Mouse (Mus musculus) neural tube, embryonic 11.5 days (tissue): ENCODE results near the gene Nlgn1. TPM values are rescaled to one million over a fixed set of nuclear protein-coding genes. Genes with fewer than 3 reads are reported as not detected.
"Not testable (repeated sequence)": the region's sequence is repeated elsewhere in the genome, so short reads cannot be mapped to it uniquely, and the experiment has no call there.

Experiments used
- ATAC-seq: fragments of 200-750 bp; cut with Nextera tagmentation; 2 replicates; pipeline ENCODE4 v1.8.0; 2017; ENCODE audit warnings: moderate number of reproducible peaks, mild to moderate bottlenecking, moderate TSS enrichment, moderate library complexity; ENCODE audit not compliant: insufficient read depth, low FRiP score, low TSS enrichment
- DNase-seq: peaks from one replicate; pipeline ENCODE4 v3.0.0-alpha.2; 2015; ENCODE audit warnings: low spot score
- H3K27ac ChIP-seq: fragments of 300-500 bp; sonication (generic); 2 replicates; pipeline ENCODE4 v1.5.1; 2014; ENCODE audit warnings: low read depth, mild to moderate bottlenecking, low read length
- H3K27me3 ChIP-seq: fragments of 300-500 bp; sonication (generic); 2 replicates; pipeline ENCODE4 v1.6.1; 2014; ENCODE audit warnings: mild to moderate bottlenecking, low read length, mixed read lengths; ENCODE audit not compliant: control insufficient read depth, insufficient read depth
- H3K36me3 ChIP-seq: fragments of 300-500 bp; sonication (generic); 2 replicates; pipeline ENCODE4 v1.6.1; 2014; ENCODE audit warnings: mild to moderate bottlenecking, low read length, moderate library complexity, mixed read lengths; ENCODE audit not compliant: control insufficient read depth, insufficient read depth
- H3K4me1 ChIP-seq: fragments of 300-500 bp; sonication (generic); 2 replicates; pipeline ENCODE4 v1.6.1; 2014; ENCODE audit warnings: low read length, mixed read lengths; ENCODE audit not compliant: control insufficient read depth, insufficient read depth
- H3K4me2 ChIP-seq: fragments of 300-500 bp; sonication (generic); 2 replicates; pipeline ENCODE4 v1.6.1; 2014; ENCODE audit warnings: low read depth, mild to moderate bottlenecking, moderate library complexity
- H3K4me3 ChIP-seq: fragments of 300-500 bp; sonication (generic); 2 replicates; pipeline ENCODE4 v1.5.1; 2014; ENCODE audit warnings: low read depth, low read length
- H3K9ac ChIP-seq: fragments of 300-500 bp; sonication (generic); 2 replicates; pipeline ENCODE4 v1.6.1; 2014; ENCODE audit warnings: mild to moderate bottlenecking, low read length
- H3K9me3 ChIP-seq: fragments of 300-500 bp; sonication (generic); 2 replicates; pipeline ENCODE4 v1.6.1; 2016; ENCODE audit warnings: low read length; ENCODE audit not compliant: control insufficient read depth
- WGBS: fragments of 180-500 bp; shearing (Covaris S2); extraction: QIAGEN DNeasy Blood & Tissue Kit; methylation state at CpG from one replicate; pipeline ENCODE4 v1.1.7; 2014; 5-methylcytosine and 5-hydroxymethylcytosine counted together
- polyA plus RNA-seq: library from polyadenylated mRNA; unstranded; fragments of >200 nt; fragmentation: Nextera tagmentation; extraction: Ambion mirVana; gene quantifications from 2 replicates; pipeline ENCODE4 v1.2.1, GENCODE M21; 2014

Gene Nlgn1
- polyA plus RNA-seq, 1 experiment from 2014 or later: 5.1 TPM

GRCm38 (mm10) chr3:25524236-25524635, 808.0 kb downstream of the Nlgn1 start:
- H3K4me3 ChIP-seq, ATAC-seq, DNase-seq, H3K9ac ChIP-seq, H3K4me1 ChIP-seq, H3K36me3 ChIP-seq, H3K4me2 ChIP-seq, H3K27ac ChIP-seq, H3K9me3 ChIP-seq, H3K27me3 ChIP-seq: not testable (repeated sequence)
- WGBS: 78% methylated on average over 1 of the region's 3 CpGs

- DNase-seq (no peak), ATAC-seq (no peak)
- no peak overlapping the region for H3K4me2 ChIP-seq
- no peaks in the 10 kb centered on the region for H3K27me3 ChIP-seq
- H3K9ac ChIP-seq: no peak overlapping the region
- no peak overlapping the region for H3K27ac ChIP-seq
- no peaks in the 10 kb centered on the region for H3K36me3 ChIP-seq
- no peaks in the 10 kb centered on the region for H3K4me1 ChIP-seq
- no peak overlapping the region for H3K4me3 ChIP-seq
- H3K9me3 ChIP-seq: no peaks in the 10 kb centered on the region
- 83% methylated on average over 2 of the region's 2 CpGs for WGBS
These were observed 869.2 kb downstream of the Nlgn1 start for GRCm38 (mm10) chr3:25463051-25463450.

GRCm38 (mm10) chr3:25456250-25456860, 875.9 kb downstream of the Nlgn1 start:
- ATAC-seq: peak; percentile 27; the same call in 1 of the 2 replicates
- 60% methylated on average over 8 of the region's 8 CpGs for whole genome bisulfite sequencing

GRCm38 (mm10) chr3:25452314-25452713, 879.9 kb downstream of the Nlgn1 start:
- DNase-seq (no peak), ATAC-seq (no peak)
- Histone ChIP-seq H3K9me3 (no peaks in the 10 kb centered on the region), H3K9ac (no peak overlapping the region), H3K36me3 (no peaks in the 10 kb centered on the region), H3K27ac (no peak overlapping the region), H3K4me1 (no peaks in the 10 kb centered on the region), H3K4me2 (no peak overlapping the region), H3K4me3 (no peak overlapping the region), H3K27me3 (no peaks in the 10 kb centered on the region)
- WGBS: 61% methylated on average over 1 of the region's 1 CpGs

More at GRCm38 (mm10) chr3:25456250-25456860, 875.9 kb downstream of the Nlgn1 start:
- no peaks in the 10 kb centered on the region for H3K4me1 ChIP-seq
- no peak overlapping the region for H3K4me3 ChIP-seq
- no peaks in the 10 kb centered on the region for H3K27me3 ChIP-seq
- H3K9me3 ChIP-seq: no peaks in the 10 kb centered on the region
- no peak overlapping the region for H3K9ac ChIP-seq
- DNase-seq: peak; percentile 10
- H3K4me2 ChIP-seq: no peak overlapping the region
- no peaks in the 10 kb centered on the region for H3K36me3 ChIP-seq
- H3K27ac ChIP-seq: no peak overlapping the region

GRCm38 (mm10) chr3:25450471-25450870, 881.8 kb downstream of the Nlgn1 start:
- Histone ChIP-seq H3K9ac (no peak overlapping the region), H3K4me1 (no peaks in the 10 kb centered on the region), H3K9me3 (no peaks in the 10 kb centered on the region), H3K27ac (no peak overlapping the region), H3K36me3 (no peaks in the 10 kb centered on the region), H3K4me3 (no peak overlapping the region), H3K4me2 (no peak overlapping the region), H3K27me3 (no peaks in the 10 kb centered on the region)
- no peak for DNase-seq
- no peak for ATAC-seq
- WGBS: 56% methylated on average over 6 of the region's 6 CpGs

- no peak overlapping the region for H3K4me2 ChIP-seq
- no peak for ATAC-seq
- no peaks in the 10 kb centered on the region for H3K4me1 ChIP-seq
- DNase-seq: no peak
- no peak overlapping the region for H3K9ac ChIP-seq
- H3K36me3 ChIP-seq: no peaks in the 10 kb centered on the region
- WGBS: 84% methylated on average over 4 of the region's 4 CpGs
- H3K27me3 ChIP-seq: no peaks in the 10 kb centered on the region
- H3K4me3 ChIP-seq: no peak overlapping the region
- H3K9me3 ChIP-seq: no peaks in the 10 kb centered on the region
- no peak overlapping the region for H3K27ac ChIP-seq
These were observed 882.9 kb downstream of the Nlgn1 start for GRCm38 (mm10) chr3:25449356-25449755.

- no peak overlapping the region for H3K4me3 ChIP-seq
- no peak for ATAC-seq
- 84% methylated on average over 1 of the region's 1 CpGs for WGBS
- no peaks in the 10 kb centered on the region for H3K9me3 ChIP-seq
- no peaks in the 10 kb centered on the region for H3K27me3 ChIP-seq
- DNase-seq: no peak
- H3K36me3 ChIP-seq: no peaks in the 10 kb centered on the region
- no peak overlapping the region for H3K9ac ChIP-seq
- no peaks in the 10 kb centered on the region for H3K4me1 ChIP-seq
- H3K4me2 ChIP-seq: no peak overlapping the region
- no peak overlapping the region for H3K27ac ChIP-seq
These were observed 885.1 kb downstream of the Nlgn1 start for GRCm38 (mm10) chr3:25447181-25447580.

GRCm38 (mm10) chr3:25443657-25444056, 888.6 kb downstream of the Nlgn1 start:
- no peaks in the 10 kb centered on the region for H3K9me3 ChIP-seq
- H3K4me3 ChIP-seq: no peak overlapping the region
- no peak overlapping the region for H3K4me2 ChIP-seq
- WGBS: 80% methylated on average over 3 of the region's 3 CpGs
- H3K36me3 ChIP-seq: no peaks in the 10 kb centered on the region
- no peak overlapping the region for H3K9ac ChIP-seq
- no peaks in the 10 kb centered on the region for H3K4me1 ChIP-seq
- no peak for DNase-seq
- no peaks in the 10 kb centered on the region for H3K27me3 ChIP-seq
- ATAC-seq: no peak
- H3K27ac ChIP-seq: no peak overlapping the region

- H3K4me2 ChIP-seq: no peak overlapping the region
- DNase-seq: no peak
- no peak overlapping the region for H3K4me3 ChIP-seq
- no peak overlapping the region for H3K27ac ChIP-seq
- H3K27me3 ChIP-seq: no peaks in the 10 kb centered on the region
- no peak for ATAC-seq
- 100% methylated on average over 1 of the region's 1 CpGs for WGBS
- H3K36me3 ChIP-seq: no peaks in the 10 kb centered on the region
- no peaks in the 10 kb centered on the region for H3K4me1 ChIP-seq
- H3K9ac ChIP-seq: no peak overlapping the region
- no peaks in the 10 kb centered on the region for H3K9me3 ChIP-seq
These were observed 889.6 kb downstream of the Nlgn1 start for GRCm38 (mm10) chr3:25442617-25443016.
